Mouse (Mus musculus): ENCODE data around the gene Eif3m.
"Not testable (repeated sequence)": the region's sequence is repeated elsewhere in the genome, so short reads cannot be mapped to it uniquely, and the experiment has no call there.

Gene Eif3m

DNA sequence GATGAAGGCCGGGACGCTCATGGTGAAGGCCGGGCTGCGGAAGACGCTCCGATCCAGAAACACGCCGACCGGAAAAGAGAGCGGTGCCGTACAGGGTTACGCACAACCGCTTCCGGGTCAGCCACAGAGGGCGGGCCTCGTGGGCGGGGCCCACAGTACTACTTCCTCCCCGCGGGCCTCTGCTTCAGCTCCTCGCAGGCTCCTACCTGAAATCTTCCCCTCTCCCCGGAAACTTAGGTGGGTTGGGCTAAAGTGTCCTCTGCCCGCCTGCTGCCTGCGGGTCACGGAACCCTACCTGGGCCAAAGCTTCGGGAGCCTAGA, at the start of gene Eif3m:
TSS of gene Eif3m (minus strand) at position 114 of the 321 bp plus-strand sequence.
- DNase-seq = peak; percentile 94 to 95

DNA sequence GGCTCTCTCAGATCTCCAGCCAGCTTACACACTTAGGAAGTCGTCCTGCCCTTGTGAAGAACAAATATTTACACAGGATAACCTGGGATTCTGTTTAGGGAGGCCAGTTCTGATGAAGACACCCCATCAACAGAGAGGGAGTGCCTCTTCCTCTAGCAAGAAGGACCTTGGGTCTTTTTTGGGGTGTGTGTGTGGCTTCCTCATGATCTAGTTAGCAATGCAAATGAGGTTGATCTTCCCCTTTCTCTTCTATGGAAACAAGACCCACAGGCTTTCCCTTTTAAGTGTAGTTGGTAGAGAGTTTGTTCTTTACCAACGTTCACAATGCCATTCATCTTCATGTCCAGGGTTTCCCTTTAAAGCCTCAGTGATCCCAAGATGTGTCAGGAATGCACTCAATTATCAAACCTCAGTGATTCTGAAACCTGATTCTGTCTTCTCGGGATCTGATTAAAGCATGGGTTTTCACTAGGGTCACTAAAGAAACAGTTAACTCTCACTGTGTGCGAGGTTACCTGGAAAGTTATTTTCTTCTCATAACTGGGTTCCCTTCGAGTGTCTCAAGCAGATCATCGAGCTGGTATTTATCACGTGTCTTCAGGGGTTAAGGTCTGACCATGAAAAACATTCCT, 46.0 kb upstream of the Eif3m start:
- DNase-seq = no peak

DNA sequence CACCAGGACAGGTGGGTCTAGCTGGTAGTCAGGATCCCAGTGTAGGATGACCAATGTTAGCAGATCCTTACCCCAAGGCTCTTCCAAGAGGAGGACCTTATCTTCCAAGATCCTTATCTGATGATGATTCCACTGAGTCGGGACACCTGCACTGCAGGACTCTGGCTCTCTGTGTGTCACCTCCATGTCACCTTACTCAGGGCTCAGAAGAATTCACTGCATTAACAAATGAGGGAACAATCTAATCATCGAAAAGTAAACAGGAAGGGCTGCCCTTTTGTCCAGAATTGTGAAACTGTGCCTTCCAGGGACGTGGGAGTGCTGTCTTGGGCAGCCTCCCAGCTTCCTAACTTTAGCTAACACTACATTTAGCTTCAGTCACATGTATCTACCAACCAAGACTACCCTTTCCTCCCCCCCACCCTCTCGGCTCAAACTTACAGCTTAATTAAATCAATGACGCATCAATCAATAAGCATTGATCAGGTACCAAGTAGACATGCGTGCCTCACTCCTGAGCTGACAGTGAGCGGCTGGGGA, 41.8 kb upstream of the Eif3m start:
- no peak for DNase-seq

DNA sequence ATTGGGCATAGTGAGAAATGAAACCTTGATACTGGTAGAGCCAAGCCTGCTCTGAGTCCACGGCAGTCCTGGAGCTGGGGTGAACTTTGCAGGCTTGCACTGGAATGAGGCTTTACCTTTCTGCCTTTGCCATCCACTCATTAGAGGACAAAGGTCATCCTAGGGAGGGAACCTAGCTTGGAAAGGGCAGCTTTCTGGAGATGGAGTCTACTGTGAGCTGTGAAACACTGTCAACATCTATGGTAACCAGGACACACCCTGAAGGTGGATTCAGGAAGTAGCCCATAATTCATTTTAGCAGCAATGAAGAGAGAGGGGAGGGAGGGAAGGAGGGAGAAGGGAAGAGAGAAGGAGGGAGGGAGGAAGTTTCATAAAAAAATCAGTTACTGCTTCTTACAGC, 38.6 kb upstream of the Eif3m start:
- DNase-seq = no peak

DNA sequence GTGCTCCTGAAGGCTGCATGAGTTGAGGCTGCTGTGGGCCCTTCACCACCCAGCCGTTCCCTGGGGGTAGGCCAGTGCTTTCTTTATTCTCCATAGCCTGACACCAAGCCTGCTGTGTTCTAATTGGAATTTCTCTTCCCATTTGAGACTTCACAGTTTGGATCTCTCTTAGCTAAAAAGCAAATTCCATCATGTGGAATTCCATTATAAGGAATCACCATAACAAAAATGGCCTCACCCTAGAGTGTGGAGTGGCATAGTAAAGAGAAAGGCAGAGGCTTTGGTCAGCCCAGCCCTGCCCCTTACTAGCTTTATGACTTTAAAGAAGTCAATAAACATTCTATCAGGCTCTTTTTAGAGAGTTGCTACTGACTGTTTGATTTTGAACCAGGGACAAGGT, 31.4 kb upstream of the Eif3m start:
- no peak for DNase-seq

DNA sequence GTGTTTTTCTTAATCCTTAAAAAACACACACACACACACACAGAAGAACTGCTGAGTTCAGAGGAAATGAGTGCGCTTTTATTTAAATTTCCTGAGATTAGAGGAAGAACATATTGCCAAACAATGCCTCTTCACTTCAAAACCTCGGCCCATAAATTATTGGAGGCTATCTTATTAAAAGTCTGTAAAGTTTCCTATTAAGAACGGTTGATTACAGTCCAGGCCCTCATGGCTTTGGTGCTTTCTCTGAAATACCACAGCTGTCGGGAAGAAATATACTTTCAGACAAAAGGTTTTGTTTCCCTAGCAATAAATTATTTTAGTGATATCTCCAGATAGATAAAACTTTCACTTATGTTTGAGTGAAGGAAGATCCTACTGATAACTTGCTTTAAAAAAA, 26.3 kb upstream of the Eif3m start:
- DNase-seq = no peak

DNA sequence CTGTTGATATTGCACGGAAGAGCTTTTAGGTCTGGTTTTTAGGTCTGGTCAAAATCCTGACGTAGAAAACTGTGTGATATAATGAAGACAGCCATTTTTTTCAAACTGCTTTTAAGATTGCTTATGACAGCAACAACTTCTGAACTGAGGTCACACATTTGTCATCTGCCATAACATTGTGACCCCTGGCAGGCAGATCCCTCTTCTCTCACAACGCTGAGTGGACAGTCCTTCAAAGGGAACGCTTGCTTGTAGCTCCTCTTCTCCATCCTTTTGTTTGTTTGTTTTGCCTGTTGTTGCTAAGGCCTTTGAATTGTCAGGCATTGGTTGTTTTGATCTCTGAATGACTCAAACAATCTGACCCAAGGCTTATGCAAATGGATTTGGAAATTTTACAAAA, 24.0 kb upstream of the Eif3m start:
- DNase-seq = no peak

DNA sequence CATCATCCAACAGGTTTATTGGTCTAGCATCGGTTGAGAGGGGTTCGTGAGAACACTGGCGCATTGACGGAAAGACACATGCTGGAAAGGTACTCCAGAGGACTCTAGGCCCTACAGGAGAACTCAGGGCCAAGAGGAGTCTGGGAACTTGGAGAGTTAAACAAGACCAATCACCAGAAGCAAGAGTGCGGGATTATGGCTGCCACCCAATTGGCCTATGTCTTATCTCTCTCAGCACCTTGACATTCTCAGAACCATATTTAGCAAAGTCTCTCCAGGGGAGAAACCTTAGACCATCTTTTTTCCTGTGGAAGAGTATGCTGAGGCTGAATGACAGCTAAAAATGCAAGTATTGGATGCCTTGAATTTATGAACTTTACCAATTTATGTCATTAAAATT, 22.0 kb upstream of the Eif3m start:
- DNase-seq = no peak

DNA sequence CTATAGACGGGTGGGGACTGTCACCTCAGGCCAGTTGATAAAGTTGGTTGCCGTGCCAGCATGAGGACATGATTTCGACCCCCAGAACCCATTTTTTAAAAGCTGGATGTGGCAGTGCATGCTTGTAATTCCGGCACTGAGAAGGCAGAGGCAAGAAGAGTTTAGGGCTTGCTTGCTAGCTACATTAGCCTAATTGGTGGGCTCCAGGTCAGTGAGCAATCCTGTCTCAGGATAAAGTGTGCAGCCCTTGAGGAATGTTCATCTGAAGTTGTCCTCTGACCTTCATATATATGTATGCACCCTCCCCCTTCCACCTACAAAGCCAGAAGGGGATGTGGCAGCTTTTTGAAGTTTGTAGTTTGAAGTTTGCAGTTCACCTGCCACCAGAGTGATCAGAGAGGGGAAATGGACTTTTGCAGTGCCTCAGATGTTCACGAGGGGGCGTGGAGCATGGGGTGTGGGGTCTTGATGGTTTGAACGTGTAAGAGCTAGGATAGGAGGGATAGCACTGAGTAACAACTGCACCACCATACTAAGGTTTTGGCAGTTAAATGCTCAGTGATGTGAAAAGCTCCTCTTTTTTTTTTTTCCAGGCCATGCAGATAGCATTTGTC, 21.2 kb upstream of the Eif3m start:
- DNase-seq = no peak

DNA sequence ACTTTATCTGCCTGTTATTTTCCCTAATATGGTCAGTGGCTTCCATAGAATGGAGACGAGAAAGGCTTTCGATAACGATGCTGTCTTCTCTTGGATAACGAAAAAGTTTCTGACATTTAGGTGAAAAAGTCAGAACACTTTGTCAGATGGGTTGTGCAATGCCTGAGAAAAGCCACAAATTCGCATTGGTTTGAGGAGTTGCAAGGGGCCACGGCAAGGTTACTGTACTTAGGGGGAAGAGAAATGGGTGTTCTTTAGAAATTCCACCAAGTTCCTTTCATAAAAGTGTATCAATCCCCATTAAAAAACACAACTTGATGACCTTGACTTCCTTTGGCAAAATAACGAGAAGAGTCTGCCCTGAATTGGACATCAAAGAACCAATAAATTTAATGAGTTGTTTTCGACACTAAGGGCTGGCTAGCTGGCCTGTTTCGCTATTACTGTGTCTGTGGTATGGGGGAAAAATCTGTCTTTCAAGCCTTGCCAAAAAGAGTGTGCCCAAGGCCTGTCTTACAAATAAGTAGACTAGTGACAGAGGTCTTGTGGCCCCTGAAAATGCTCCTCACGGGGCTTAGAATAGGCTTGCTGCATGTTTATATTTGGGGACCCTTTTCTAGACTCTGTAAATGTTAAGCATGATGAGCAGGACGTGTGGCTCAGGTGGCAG, 19.7 kb upstream of the Eif3m start:
- DNase-seq = no peak

DNA sequence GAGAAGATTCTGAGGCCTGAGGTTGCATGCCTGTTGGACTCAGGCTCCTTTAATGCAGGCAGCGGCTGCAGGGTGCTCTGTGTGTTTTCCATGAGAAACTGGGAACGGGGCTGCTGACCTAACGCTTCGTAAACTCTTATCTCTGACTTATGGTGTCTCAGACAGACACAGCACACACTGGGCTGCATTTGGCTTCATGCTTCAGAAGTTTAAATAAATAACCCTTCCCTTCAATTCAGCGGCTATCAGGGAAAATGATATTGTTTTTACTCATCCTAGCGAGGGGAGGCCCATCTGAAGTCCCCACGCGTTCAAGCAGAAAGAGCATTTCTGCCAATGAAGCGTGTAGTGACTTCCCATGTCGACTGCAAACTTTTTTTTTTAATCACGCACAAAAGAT, 19.1 kb upstream of the Eif3m start:
- no peak for DNase-seq

DNA sequence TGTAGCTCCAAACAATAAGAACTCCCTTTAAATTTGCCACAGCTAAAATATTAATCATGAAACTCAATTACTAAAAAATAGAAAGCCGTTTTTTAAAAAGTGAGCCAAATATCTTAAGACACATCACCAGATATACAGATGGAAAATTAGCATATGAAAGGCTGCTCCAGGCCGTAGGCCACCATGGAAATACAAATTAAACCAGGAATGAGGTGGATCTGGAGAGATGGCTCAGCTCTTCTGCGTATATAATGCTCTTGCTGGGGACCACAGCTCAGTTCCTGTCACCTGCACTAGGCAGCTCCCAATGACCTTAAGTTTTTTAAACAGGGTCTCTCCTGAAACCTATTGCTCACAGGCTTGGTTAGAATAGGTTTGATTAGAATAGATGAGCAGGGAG, 17.2 kb upstream of the Eif3m start:
- no peak for DNase-seq

DNA sequence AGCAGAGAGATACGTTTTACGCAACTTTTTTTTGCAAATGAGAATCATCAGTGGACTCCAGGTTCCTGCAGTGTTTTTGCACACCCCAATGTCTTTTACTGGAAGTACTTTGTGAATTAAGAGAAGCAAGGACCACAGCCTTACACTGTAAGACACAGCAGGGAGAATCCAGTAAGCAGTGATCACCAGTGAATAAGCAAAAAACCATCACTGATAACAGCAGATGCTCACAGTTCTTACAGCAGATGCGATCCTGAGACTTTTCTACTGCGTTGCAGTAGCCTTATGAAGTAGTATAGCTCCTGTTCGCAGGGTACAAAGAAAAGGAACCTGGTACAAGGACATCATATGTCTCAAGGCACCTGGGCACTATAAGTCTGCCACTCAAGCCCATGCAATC, 13.6 kb upstream of the Eif3m start:
- no peak for DNase-seq

DNA sequence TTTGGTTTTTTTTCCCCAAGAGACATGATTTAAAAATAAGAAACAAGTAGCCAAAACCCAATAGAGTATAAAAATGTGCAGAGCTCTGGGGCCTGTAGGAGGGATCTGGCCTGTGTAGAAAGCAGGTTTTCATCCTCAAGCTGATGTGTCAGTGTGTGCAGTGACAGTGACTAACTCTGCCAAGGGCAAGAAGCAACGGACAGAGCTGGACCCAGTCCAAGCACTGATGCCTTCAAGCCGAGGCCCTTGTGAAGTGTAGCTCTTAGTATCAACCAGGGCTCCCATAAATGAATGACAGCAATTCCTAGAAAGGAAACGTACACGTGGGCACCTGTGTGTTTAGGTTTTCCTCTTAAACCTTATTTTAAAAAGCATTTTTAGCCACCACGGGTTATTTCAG, 11.9 kb upstream of the Eif3m start:
- DNase-seq = no peak

DNA sequence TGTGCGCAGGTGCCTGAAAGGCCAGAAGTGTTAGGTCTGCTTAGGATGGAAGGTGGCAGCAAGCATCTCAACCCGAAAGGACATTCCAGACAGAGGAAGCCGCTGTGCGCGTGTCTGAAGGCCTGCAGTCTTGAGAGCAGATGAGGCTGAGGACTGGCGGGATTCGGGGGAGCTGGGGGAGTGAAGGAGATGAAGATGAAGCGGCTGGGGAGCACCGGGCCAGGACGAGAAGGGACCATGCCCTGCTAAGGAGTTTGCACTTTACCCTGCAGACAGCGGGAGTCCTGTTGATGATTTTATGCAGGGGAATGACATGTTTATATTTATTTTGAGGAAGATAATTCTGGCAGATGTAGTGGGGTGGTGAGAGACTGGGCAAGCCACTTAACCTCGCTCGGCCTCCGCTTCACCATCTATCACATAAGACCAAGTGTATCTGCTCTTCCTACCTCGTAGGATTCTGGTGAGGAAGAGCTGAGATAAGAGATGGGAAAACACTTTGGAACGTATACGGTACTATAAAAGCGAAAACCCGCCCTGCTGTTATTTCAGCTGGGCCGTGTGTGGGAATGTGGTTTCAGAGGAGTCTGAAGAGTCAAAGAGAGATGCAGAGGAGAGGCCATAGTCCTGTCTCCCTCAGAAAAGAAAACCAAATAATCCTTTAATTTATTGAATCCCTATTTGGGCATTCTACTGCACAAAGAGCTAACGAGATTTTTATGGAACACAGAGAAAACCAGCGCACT, 10.2 kb upstream of the Eif3m start:
- no peak for DNase-seq

DNA sequence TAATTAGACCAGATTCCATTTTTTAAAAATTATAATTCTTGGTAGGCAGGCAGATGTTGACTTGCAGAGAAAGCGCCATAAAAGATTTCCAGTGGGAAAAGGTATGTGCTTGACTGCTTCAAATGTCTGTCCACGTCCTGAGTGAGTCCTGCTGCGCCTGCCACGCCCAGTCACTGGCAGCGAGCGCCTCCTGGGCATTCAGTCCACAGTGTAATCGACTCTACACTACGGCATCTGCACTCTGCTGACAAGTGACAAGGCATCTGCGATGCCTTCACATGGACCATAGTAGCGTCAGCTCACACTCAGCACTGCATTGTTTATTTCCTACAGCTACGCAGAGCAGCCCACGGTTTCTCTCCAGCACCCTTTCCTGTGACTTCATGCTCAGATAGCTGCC, 8.7 kb upstream of the Eif3m start:
- DNase-seq = not testable (repeated sequence)

DNA sequence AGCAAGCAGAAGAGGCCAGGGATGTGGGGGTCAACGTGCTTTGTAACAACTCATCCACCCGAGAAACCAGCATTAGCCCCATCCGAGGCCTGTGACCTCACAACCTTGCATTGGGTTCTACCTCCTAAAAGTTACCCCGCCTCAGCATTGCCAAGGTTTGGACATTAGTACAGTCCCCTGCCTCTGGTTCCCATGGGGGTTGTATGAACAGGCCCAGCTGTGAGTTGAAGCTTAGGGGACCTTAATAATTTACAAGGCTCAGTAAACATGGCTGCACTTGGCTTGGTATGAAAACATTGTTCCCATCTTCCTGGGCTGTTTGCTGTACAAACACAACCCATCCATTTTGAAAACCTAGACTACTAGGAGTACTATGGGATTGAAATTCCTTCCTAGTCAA, 6.9 kb upstream of the Eif3m start:
- no peak for DNase-seq

DNA sequence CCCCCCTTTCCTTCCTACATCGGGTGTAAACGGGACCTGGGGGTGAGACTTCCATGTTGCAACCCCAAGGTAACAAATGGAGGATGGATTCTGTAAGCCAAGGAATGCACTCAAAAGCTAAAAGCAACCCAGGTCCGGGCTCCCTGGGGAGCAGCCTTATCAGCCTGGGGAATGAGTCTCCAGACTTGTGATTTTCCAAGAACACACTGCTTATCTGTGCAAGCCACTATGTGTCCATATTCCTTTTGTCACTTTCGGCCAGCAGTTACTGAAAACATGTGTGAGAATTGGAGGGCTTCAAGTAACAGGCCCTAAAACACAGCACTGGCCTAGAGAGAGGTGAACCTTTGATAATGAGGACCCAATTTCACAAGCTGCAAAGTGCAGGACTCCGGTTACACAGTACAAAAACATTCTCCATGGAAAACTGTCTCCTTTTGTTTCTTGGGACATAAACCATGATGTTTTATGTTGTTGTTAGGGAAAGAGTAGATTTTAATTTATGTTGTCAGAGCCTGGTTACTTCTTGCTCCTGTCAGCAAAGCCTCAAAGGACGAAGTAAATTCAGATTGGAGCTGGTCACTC, 6.2 kb upstream of the Eif3m start:
- no peak for DNase-seq

DNA sequence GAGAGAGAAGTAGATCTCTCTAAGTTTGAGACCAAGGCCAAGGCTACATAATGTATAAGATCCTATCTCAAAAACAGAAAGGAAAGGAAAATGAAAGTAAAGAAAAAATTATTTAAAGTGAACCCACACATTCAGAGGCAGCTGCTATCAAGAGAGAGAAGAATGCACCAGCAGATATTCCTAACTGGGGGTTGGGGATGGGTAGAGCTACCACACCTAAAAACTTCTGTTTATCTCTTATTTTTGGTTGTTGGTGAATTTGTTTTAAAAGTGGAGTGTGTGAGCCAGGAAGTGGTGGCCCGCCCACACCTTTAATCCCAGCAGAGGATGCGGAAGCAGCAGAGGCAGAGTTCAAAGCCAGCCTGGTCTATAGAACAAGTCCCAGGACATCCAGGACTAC, 5.0 kb upstream of the Eif3m start:
- no peak for DNase-seq

DNA sequence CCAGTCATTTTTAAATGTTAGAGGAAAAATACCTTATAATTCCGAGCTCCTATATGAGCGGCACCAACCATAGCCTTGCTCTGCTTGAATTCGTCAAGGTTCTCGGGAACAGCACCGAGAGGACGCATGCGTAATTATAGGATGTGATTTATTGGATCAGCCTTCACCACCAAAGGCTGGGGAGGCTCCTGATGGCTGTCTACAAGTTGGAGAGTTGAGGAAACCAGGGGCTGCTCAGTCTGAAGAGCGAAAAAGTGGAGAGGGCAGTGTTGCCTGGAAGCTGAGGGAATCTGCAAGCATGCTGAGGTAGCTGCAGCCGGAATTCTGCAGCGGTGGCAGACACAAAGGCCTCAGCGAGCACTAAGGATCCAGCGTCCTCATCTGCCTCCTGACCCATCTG, 4.4 kb upstream of the Eif3m start:
- no peak for DNase-seq

DNA sequence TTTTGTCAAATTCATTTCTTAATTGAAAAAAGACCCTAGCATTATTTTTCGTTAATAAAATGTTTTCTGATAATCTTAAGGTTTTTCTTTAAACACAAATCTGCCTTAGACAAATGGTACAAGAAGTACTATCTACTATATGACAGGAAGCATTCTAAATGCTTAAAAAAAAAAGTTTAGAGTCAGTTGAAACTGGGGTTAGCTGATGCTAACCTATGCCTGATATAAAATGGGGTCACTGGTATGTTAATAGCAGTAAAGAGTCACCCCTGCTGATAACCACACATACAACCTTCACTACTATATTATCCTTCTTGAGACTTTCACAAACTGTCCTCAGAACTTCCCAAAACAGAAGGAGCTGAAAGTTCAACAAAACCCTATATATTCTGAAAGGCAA, 2.6 kb upstream of the Eif3m start:
- DNase-seq = no peak

DNA sequence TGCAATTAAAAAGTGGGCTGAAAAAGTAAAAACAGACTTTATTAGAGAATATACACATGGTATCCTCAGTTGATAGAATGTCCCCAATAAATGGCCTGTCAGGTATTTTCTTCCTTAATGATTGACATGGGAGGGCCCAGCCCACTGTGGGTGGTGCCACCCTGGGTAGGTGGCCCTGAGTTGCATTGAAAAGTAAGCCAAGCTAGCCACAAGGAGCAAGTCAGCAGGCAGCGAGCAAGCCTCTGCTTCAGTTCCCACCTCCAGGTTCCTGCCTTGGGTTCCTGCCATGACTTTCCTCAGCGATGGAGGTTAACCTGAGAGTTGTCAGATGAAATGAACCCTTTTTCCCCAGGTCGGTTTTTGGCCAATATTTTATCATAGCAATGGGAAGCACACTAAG, 922 bp upstream of the Eif3m start:
- DNase-seq = no peak

DNA sequence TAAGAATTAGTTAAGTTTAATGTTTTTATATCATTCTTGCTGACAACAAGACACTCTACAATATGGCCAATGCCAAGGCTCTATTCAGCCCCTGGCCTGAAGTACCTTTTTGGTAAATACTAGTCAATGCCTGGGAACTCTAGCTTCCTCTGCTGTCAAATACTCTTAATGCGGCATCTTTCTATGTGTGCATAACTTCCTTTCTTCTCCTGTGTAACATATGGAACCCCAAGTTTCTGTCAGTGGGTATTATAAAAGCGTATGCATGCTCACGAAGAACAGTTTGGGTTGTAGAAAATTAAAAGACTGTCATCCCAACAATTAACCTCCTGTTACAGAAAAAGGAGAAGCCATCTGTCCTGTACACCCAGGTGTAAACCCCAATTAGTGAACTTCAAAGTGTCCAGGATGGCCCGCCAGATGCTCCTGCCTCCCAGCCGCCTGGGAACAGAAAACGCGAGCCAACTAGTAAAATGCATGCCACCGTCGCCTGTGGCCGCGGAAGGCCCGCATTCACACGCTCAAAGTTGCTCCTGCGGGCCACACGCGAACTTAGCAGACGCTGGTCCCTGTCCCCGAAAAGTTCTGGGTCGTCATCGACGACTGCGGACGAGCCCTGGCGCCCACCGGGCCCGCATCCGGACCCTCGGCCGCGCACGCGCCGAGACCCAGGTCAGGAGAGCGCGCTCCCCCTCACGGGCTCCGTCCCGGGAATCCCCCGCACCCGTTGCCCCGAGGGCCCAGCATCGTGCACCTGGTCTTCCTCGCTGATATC, 501 bp downstream of the Eif3m start:
- DNase-seq = no peak
